Mouse (Mus musculus) cortical plate, adult 2 months (tissue): ENCODE data around the gene Mrps18a.

Experiments used
- CTCF ChIP-seq: fragments of 200-500 bp; IDR thresholded peaks from 2 replicates; pipeline ENCODE4 v1.5.1; 2011; ENCODE audit warnings: mild to moderate bottlenecking, control low read depth, low read length; ENCODE audit not compliant: insufficient read depth; ENCODE audit errors: extremely low read depth
- POLR2A ChIP-seq: fragments of 200-500 bp; IDR thresholded peaks from 2 replicates; pipeline ENCODE4 v1.6.1; 2011; ENCODE audit warnings: mild to moderate bottlenecking, low read length, control low read depth; ENCODE audit not compliant: insufficient read depth; ENCODE audit errors: extremely low read depth

DNA sequence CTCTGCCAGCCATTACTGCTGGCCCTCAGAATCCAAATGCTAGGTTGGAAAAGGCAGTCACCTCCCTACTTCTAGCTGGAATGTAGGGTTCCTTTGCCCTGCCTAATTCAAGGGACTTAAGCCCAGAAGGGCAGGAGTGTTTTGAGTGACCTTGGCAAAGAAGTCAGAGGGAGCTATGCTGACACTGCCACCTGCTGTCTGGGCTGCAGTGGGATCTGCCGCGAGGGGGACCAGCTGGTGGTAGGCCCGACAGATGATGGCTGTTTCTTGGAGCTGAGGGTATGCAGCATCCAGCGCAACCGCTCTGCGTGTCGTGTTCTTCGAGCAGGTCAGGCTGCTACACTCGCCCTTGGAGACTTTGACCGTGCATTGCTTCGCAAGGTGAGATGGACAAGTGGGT, 56.2 kb downstream of the Mrps18a start:
- TF ChIP-seq POLR2A = no peak
- 0 out of 2 replicates have a peak, but pooled peaks have one; percentile 20 for TF ChIP-seq CTCF
